Mouse (Mus musculus) lung, adult 2 months (tissue): Measurements from ENCODE around the gene Gm5458.

ENCODE experiments used
- CTCF ChIP-seq: fragments of 200-500 bp; IDR thresholded peaks from 2 replicates; pipeline ENCODE4 v1.5.1; 2011; ENCODE audit warnings: mild to moderate bottlenecking, low read length, control low read depth; ENCODE audit not compliant: insufficient read depth
- POLR2A ChIP-seq: fragments of 200-500 bp; IDR thresholded peaks from 2 replicates; pipeline ENCODE4 v1.6.1; 2011; ENCODE audit warnings: low read depth, mild to moderate bottlenecking, control low read depth, low read length, borderline replicate concordance; ENCODE audit errors: extremely low read depth

GRCm38 (mm10) chr14:19646232-19646631 is 43.9 kb upstream of the Gm5458 start:
- TF ChIP-seq CTCF (no peak), POLR2A (no peak)
